Mouse (Mus musculus) forebrain, embryonic 12.5 days (tissue): ENCODE measurements at regions not wholly inside any gene's neighbourhood (a gene's known extent, or its start where the extent isn't known, plus 50 kb on each side); places are given as distances from the start of the nearest gene placed in this dataset.

Experiments
- ATAC-seq: fragments of 200-750 bp; cut with Nextera tagmentation; 2 replicates; pipeline ENCODE4 v1.8.0; 2017; ENCODE audit warnings: moderate TSS enrichment; ENCODE audit not compliant: low FRiP score
- H3K27ac ChIP-seq: fragments of 300-500 bp; sonication (generic); 2 replicates; pipeline ENCODE4 v1.5.1; 2016; ENCODE audit warnings: mild to moderate bottlenecking
- H3K27me3 ChIP-seq: fragments of 300-500 bp; sonication (generic); 2 replicates; pipeline ENCODE4 v1.6.1; 2016; ENCODE audit warnings: mild to moderate bottlenecking
- H3K36me3 ChIP-seq: fragments of 300-500 bp; sonication (generic); replicated peaks from 2 replicates; pipeline ENCODE4 v1.6.1; 2016; ENCODE audit warnings: mild to moderate bottlenecking
- H3K4me1 ChIP-seq: fragments of 300-500 bp; sonication (generic); 2 replicates; pipeline ENCODE4 v1.6.1; 2016
- H3K4me2 ChIP-seq: fragments of 300-500 bp; sonication (generic); 2 replicates; pipeline ENCODE4 v1.6.1; 2016; ENCODE audit warnings: mild to moderate bottlenecking, moderate library complexity
- H3K4me3 ChIP-seq: fragments of 300-500 bp; sonication (generic); replicated peaks from 2 replicates; pipeline ENCODE4 v1.5.1; 2016; ENCODE audit warnings: mild to moderate bottlenecking
- H3K9ac ChIP-seq: fragments of 300-500 bp; sonication (generic); 2 replicates; pipeline ENCODE4 v1.6.1; 2016; ENCODE audit warnings: mild to moderate bottlenecking
- H3K9me3 ChIP-seq: fragments of 300-500 bp; sonication (generic); 2 replicates; pipeline ENCODE4 v1.6.1; 2016
- WGBS: fragments of 180-500 bp; shearing (Covaris S2); methylation state at CpG from one replicate; pipeline ENCODE4 v1.1.7; 2016; 5-methylcytosine and 5-hydroxymethylcytosine counted together

DNA sequence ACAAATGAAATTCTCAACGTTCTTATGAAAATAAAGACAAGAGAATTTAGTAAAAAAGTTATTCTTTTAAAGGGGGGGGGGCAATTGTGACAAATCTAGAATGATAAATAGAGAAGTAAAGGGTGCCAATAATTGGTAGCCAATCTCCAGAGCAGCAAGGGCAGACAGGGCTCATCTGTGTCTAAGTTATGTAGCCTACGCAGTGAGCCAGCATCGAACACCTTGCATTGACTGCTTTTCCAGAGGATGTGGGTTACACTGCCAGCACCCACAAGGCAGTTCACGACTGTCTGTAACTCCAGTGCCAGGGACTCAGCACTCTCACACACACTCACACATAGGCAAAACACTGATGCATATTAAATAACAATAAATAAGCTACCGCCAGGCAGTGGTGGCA is 94.7 kb upstream of the Ednrb start:
- ATAC-seq: no peak
- Histone ChIP-seq H3K36me3 (no peaks in the 10 kb centered on the region), H3K4me3 (no peak overlapping the region), H3K27me3 (no peaks in the 10 kb centered on the region), H3K9me3 (no peaks in the 10 kb centered on the region), H3K4me2 (no peak overlapping the region), H3K4me1 (peaks cover 7% of the 10 kb centered on the region), H3K9ac (no peak overlapping the region), H3K27ac (no peak overlapping the region)
- 91% methylated on average over 5 of the region's 5 CpGs for WGBS

- Histone ChIP-seq H3K4me3 (no peak overlapping the region), H3K27ac (no peak overlapping the region), H3K36me3 (no peaks in the 10 kb centered on the region), H3K9me3 (no peaks in the 10 kb centered on the region), H3K4me1 (peaks cover 7% of the 10 kb centered on the region), H3K9ac (no peak overlapping the region), H3K4me2 (no peak overlapping the region), H3K27me3 (no peaks in the 10 kb centered on the region)
- 94% methylated on average over 9 of the region's 9 CpGs for WGBS
- no peak for ATAC-seq
Measured at GRCm38 (mm10) chr14:103938201-103938600, 94.0 kb upstream of the Ednrb start.

DNA sequence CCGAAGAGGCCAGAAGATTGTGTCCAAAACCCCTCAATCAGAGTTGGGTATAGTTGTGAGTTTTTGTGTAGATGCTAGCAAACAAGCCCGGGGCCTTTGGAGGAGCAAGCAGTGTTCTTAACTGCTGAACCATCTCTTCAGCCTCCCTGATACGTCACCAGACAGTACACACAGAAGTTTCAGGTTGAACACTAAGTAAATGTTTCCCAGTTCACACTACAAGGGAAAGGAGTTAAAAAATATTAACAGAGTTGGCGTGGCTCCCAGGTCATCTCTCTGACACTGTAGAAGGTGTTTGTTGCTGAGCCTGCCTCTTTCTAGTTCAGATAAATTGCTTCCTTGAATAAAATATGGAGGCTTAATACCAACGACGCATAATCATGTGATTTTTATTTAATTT is 93.5 kb upstream of the Ednrb start:
- no peak overlapping the region for H3K9ac ChIP-seq
- no peaks in the 10 kb centered on the region for H3K27me3 ChIP-seq
- no peak for ATAC-seq
- H3K9me3 ChIP-seq: no peaks in the 10 kb centered on the region
- H3K4me1 ChIP-seq: peaks cover 7% of the 10 kb centered on the region
- no peak overlapping the region for H3K27ac ChIP-seq
- no peaks in the 10 kb centered on the region for H3K36me3 ChIP-seq
- no peak overlapping the region for H3K4me2 ChIP-seq
- WGBS: 92% methylated on average over 6 of the region's 6 CpGs
- H3K4me3 ChIP-seq: no peak overlapping the region

GRCm38 (mm10) chr14:103933813-103934212 is 89.6 kb upstream of the Ednrb start:
- H3K9me3 ChIP-seq: no peaks in the 10 kb centered on the region
- no peak overlapping the region for H3K27ac ChIP-seq
- no peaks in the 10 kb centered on the region for H3K4me1 ChIP-seq
- no peaks in the 10 kb centered on the region for H3K27me3 ChIP-seq
- ATAC-seq: no peak
- no peak overlapping the region for H3K4me2 ChIP-seq
- 90% methylated on average over 3 of the region's 3 CpGs for WGBS
- no peak overlapping the region for H3K9ac ChIP-seq
- H3K4me3 ChIP-seq: no peak overlapping the region
- H3K36me3 ChIP-seq: no peaks in the 10 kb centered on the region

DNA sequence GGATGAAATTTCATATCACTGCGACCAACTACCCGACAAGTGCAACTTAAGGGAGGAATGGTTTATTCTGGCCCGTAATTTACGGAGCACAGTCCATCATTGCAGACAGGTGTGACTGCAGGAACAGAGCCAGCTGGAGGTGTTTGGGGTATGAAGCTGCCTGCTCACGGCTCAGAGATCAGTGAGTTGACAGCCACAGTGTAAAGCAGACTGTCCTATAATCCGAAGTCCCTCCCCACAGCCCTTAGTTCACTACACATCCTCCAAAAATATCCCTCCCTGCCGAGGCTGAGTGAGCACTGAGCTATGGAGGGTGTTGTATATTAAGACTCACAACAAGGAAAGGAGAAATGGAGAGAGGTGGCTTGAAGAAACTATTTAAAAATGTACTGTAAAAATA is 88.0 kb upstream of the Ednrb start:
- Histone ChIP-seq H3K27ac (no peak overlapping the region), H3K9me3 (no peaks in the 10 kb centered on the region), H3K4me3 (no peak overlapping the region), H3K36me3 (no peaks in the 10 kb centered on the region), H3K27me3 (no peaks in the 10 kb centered on the region), H3K4me2 (no peak overlapping the region), H3K4me1 (no peaks in the 10 kb centered on the region), H3K9ac (no peak overlapping the region)
- no peak for ATAC-seq
- 83% methylated on average over 7 of the region's 7 CpGs for WGBS

DNA sequence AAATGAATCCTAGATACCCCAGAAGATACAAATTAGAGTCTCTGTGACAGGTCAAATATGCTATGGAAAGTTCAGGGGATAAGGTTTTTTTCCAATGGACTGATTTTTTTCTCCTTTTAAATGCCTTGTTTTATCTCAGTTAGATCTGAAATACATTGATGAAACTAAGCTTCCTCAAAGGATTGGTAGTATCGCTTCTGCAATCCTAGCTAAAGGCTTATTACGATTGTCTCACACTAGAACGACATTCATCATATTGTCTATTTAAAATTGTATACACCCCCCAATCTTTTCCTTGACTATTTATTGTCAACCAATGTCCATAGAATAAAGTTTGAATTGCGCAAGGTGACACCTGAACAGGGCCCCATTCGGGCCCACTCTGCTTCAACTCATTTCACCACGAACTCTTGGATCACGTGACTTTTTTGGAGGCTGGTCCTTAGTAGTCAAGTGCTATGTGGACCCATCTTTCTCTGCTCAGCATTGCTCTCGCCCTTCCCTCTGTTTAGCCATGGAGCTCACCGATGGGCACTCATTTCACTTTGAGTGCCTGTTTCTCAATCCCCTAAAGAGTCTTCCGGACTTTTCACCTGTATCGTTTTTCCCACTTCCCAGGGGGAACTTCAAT is 85.6 kb upstream of the Ednrb start:
- WGBS: 94% methylated on average over 11 of the region's 11 CpGs
- Histone ChIP-seq H3K4me1 (no peaks in the 10 kb centered on the region), H3K9ac (no peak overlapping the region), H3K27me3 (no peaks in the 10 kb centered on the region), H3K27ac (no peak overlapping the region), H3K4me2 (no peak overlapping the region), H3K36me3 (no peaks in the 10 kb centered on the region), H3K9me3 (no peaks in the 10 kb centered on the region), H3K4me3 (no peak overlapping the region)
- no peak for ATAC-seq

DNA sequence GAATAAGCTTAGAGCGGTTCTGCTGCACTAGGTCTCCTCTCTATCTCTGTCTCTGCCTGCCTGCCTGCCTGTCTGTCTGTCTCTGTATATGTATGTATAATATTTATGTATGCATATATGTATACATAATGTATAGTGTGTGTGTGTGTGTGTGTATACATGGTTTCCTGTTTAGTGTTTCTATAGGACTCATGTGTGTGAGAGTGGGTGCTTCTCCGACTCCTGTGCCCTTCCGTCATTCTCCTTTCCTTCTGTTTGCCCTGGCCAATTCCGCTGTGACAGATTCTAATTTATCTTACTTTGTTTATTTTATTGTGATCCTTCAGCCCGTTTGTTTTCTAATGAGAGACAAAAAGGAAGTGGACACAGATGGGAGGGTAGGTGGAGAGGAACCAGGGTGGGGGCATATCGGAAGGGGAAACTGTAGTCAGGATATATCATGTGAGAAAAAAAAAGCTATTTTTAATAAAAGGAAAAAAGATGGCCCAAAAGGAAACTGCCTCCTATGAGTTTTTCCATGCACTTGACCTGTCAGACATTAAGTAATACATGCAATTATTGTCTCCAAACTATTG is 85.0 kb upstream of the Ednrb start:
- WGBS: 87% methylated on average over 6 of the region's 6 CpGs
- Histone ChIP-seq H3K9me3 (no peaks in the 10 kb centered on the region), H3K9ac (no peak overlapping the region), H3K4me2 (no peak overlapping the region), H3K36me3 (no peaks in the 10 kb centered on the region), H3K27ac (no peak overlapping the region), H3K27me3 (no peaks in the 10 kb centered on the region), H3K4me3 (no peak overlapping the region), H3K4me1 (no peaks in the 10 kb centered on the region)
- no peak for ATAC-seq

GRCm38 (mm10) chr14:103920169-103920568 is 76.0 kb upstream of the Ednrb start:
- 82% methylated on average over 5 of the region's 5 CpGs for WGBS

DNA sequence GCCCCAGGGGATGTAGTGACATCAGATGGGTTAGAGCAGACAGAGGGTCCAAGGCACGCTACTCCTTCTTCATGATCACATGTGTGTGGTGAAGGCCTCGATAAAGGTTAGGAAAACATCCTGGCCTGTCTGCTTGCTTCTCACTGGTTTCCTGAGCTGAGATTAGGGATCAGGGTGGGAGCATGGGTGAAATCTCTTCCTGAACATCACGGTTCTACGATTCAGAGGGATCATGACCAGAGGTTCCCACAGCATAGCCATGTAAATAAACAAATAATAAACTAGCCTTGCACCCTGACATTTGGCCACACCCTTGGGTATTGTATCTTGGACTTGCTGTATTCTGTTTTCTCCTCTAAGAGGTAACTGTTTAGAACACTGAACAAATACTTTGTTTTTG is 75.2 kb upstream of the Ednrb start:
- Histone ChIP-seq H3K9me3 (no peaks in the 10 kb centered on the region), H3K27me3 (no peaks in the 10 kb centered on the region), H3K4me1 (no peaks in the 10 kb centered on the region), H3K36me3 (no peaks in the 10 kb centered on the region), H3K9ac (no peak overlapping the region), H3K27ac (no peak overlapping the region), H3K4me2 (no peak overlapping the region), H3K4me3 (no peak overlapping the region)
- ATAC-seq: no peak
- WGBS: 86% methylated on average over 4 of the region's 4 CpGs

More at GRCm38 (mm10) chr14:103920169-103920568, 76.0 kb upstream of the Ednrb start:
- Histone ChIP-seq H3K27ac (no peak overlapping the region), H3K4me2 (no peak overlapping the region), H3K9me3 (no peaks in the 10 kb centered on the region), H3K4me3 (no peak overlapping the region), H3K9ac (no peak overlapping the region), H3K36me3 (no peaks in the 10 kb centered on the region), H3K27me3 (no peaks in the 10 kb centered on the region), H3K4me1 (no peaks in the 10 kb centered on the region)
- no peak for ATAC-seq

GRCm38 (mm10) chr14:103913453-103913852 is 69.3 kb upstream of the Ednrb start:
- ATAC-seq: no peak
- no peaks in the 10 kb centered on the region for H3K9me3 ChIP-seq
- WGBS: 92% methylated on average over 4 of the region's 4 CpGs
- no peaks in the 10 kb centered on the region for H3K27me3 ChIP-seq
- peaks cover 5% of the 10 kb centered on the region; the same call in 1 of the 2 replicates for H3K4me1 ChIP-seq
- H3K36me3 ChIP-seq: no peaks in the 10 kb centered on the region
- no peak overlapping the region for H3K4me3 ChIP-seq
- H3K4me2 ChIP-seq: no peak overlapping the region
- no peak overlapping the region for H3K9ac ChIP-seq
- H3K27ac ChIP-seq: no peak overlapping the region

- no peaks in the 10 kb centered on the region for H3K36me3 ChIP-seq
- H3K4me2 ChIP-seq: no peak overlapping the region
- no peak overlapping the region for H3K27ac ChIP-seq
- H3K4me1 ChIP-seq: peaks cover 5% of the 10 kb centered on the region; the same call in 1 of the 2 replicates
- no peaks in the 10 kb centered on the region for H3K9me3 ChIP-seq
- no peak for ATAC-seq
- no peak overlapping the region for H3K9ac ChIP-seq
- no peaks in the 10 kb centered on the region for H3K27me3 ChIP-seq
- H3K4me3 ChIP-seq: no peak overlapping the region
- 85% methylated on average over 4 of the region's 4 CpGs for WGBS
Measured at GRCm38 (mm10) chr14:103911707-103912106, 67.5 kb upstream of the Ednrb start.

- H3K36me3 ChIP-seq: no peaks in the 10 kb centered on the region
- no peak for ATAC-seq
- H3K27ac ChIP-seq: no peak overlapping the region
- no peak overlapping the region for H3K9ac ChIP-seq
- peaks cover 5% of the 10 kb centered on the region; the same call in 1 of the 2 replicates for H3K4me1 ChIP-seq
- H3K27me3 ChIP-seq: no peaks in the 10 kb centered on the region
- 85% methylated on average over 1 of the region's 1 CpGs for WGBS
- H3K9me3 ChIP-seq: no peaks in the 10 kb centered on the region
- no peak overlapping the region for H3K4me3 ChIP-seq
- H3K4me2 ChIP-seq: no peak overlapping the region
Measured at GRCm38 (mm10) chr14:103911280-103911679, 67.1 kb upstream of the Ednrb start.

DNA sequence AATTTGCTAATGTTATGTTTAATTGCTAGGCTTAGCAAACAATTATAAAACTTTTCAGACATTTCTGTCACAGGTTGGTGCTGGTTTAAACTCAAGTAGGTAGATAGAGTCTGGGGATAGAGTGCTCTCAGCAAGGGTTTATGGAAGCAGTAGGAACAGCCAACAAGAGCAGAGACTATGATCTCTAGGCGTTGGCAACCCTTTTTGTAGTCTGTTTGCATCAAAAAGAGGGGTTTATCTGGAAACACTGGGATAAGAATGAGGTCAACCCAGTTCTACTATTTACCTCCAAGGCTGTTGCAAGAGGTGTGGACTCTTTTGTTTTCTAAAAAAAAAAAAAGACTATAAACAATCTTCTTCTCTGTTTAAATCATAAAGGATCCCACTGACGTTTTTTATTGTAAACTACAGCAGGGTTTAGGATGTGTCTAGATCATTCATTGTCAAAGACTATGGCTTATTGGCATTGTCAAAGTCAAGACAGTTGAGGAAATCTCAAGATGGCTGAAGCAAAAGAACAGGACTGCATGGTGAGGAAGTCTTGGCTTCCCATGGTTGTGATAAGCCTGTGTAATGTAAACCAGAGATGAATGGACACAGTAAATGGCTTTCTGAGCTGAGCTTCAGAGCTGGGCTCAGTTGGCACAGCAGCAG is 62.3 kb upstream of the Ednrb start:
- no peaks in the 10 kb centered on the region for H3K36me3 ChIP-seq
- no peak overlapping the region for H3K4me3 ChIP-seq
- no peak overlapping the region for H3K4me2 ChIP-seq
- H3K9me3 ChIP-seq: no peaks in the 10 kb centered on the region
- peaks cover 5% of the 10 kb centered on the region; the same call in 1 of the 2 replicates for H3K4me1 ChIP-seq
- 24% methylated on average over 2 of the region's 2 CpGs for WGBS
- H3K27ac ChIP-seq: no peak overlapping the region
- no peak overlapping the region for H3K9ac ChIP-seq
- H3K27me3 ChIP-seq: no peaks in the 10 kb centered on the region
- ATAC-seq: no peak
